Mouse (Mus musculus) thymus, postnatal 25 days (tissue): ENCODE measurements around the gene Dnah17.

Experiments used
- DNase-seq: peaks from one replicate; pipeline ENCODE4 v3.0.0; 2022

Gene Dnah17

GRCm38 (mm10) chr11:118130534-118130933 is at the start of gene Dnah17:
Dnah17 (minus strand) TSS chr11:118130634.
- no peak for DNase-seq

GRCm38 (mm10) chr11:118180199-118180598 is 49.8 kb upstream of the Dnah17 start:
- DNase-seq = no peak

GRCm38 (mm10) chr11:118178236-118178635 is 47.8 kb upstream of the Dnah17 start:
- no peak for DNase-seq

- no peak for DNase-seq
Measured at GRCm38 (mm10) chr11:118174752-118175151, 44.3 kb upstream of the Dnah17 start.

- DNase-seq = no peak
Measured at GRCm38 (mm10) chr11:118172768-118173167, 42.3 kb upstream of the Dnah17 start.

GRCm38 (mm10) chr11:118170333-118170732 is 39.9 kb upstream of the Dnah17 start:
- DNase-seq = no peak

GRCm38 (mm10) chr11:118168714-118169113 is 38.3 kb upstream of the Dnah17 start:
- DNase-seq = no peak

GRCm38 (mm10) chr11:118166626-118167025 is 36.2 kb upstream of the Dnah17 start:
- DNase-seq = no peak

GRCm38 (mm10) chr11:118165681-118166080 is 35.2 kb upstream of the Dnah17 start:
- no peak for DNase-seq

GRCm38 (mm10) chr11:118164566-118164965 is 34.1 kb upstream of the Dnah17 start:
- no peak for DNase-seq

GRCm38 (mm10) chr11:118162245-118162644 is 31.8 kb upstream of the Dnah17 start:
- no peak for DNase-seq

GRCm38 (mm10) chr11:118161240-118161639 is 30.8 kb upstream of the Dnah17 start:
- no peak for DNase-seq

GRCm38 (mm10) chr11:118160763-118161162 is 30.3 kb upstream of the Dnah17 start:
- DNase-seq = no peak

GRCm38 (mm10) chr11:118158753-118159152 is 28.3 kb upstream of the Dnah17 start:
- no peak for DNase-seq

GRCm38 (mm10) chr11:118156480-118157060 is 26.1 kb upstream of the Dnah17 start:
- DNase-seq = no peak

- no peak for DNase-seq
Measured at GRCm38 (mm10) chr11:118152964-118153363, 22.5 kb upstream of the Dnah17 start.

GRCm38 (mm10) chr11:118151423-118152180 is 21.2 kb upstream of the Dnah17 start:
- no peak for DNase-seq

GRCm38 (mm10) chr11:118150115-118150701 is 19.8 kb upstream of the Dnah17 start:
- no peak for DNase-seq

- DNase-seq = no peak
Measured at GRCm38 (mm10) chr11:118147877-118148637, 17.6 kb upstream of the Dnah17 start.

GRCm38 (mm10) chr11:118146446-118146845 is 16.0 kb upstream of the Dnah17 start:
- DNase-seq = no peak

- peak; percentile 75 for DNase-seq
Measured at GRCm38 (mm10) chr11:118145771-118146351, 15.4 kb upstream of the Dnah17 start.

GRCm38 (mm10) chr11:118145092-118145491 is 14.7 kb upstream of the Dnah17 start:
- DNase-seq = no peak

- DNase-seq = peak; percentile 41
Measured at GRCm38 (mm10) chr11:118143731-118144130, 13.3 kb upstream of the Dnah17 start.
